Mouse (Mus musculus) neural tube, embryonic 12.5 days (tissue): ENCODE measurements around the gene Kctd20. TPM values are rescaled to one million over a fixed set of nuclear protein-coding genes. Genes with fewer than 3 reads are reported as not detected.

ENCODE experiments used
- ATAC-seq: fragments of 200-750 bp; cut with Nextera tagmentation; 2 replicates; pipeline ENCODE4 v1.8.0; 2017; ENCODE audit warnings: low read depth, mild to moderate bottlenecking, moderate TSS enrichment, moderate library complexity; ENCODE audit not compliant: low FRiP score
- H3K27ac ChIP-seq: fragments of 300-500 bp; sonication (generic); 2 replicates; pipeline ENCODE4 v1.5.1; 2016
- H3K27me3 ChIP-seq: fragments of 300-500 bp; sonication (generic); replicated peaks from 2 replicates; pipeline ENCODE4 v1.6.1; 2016; ENCODE audit warnings: mild to moderate bottlenecking
- H3K36me3 ChIP-seq: fragments of 300-500 bp; sonication (generic); 2 replicates; pipeline ENCODE4 v1.6.1; 2016; ENCODE audit warnings: mild to moderate bottlenecking
- H3K4me1 ChIP-seq: fragments of 300-500 bp; sonication (generic); 2 replicates; pipeline ENCODE4 v1.6.1; 2016
- H3K4me2 ChIP-seq: fragments of 300-500 bp; sonication (generic); replicated peaks from 2 replicates; pipeline ENCODE4 v1.6.1; 2016; ENCODE audit warnings: mild to moderate bottlenecking
- H3K4me3 ChIP-seq: fragments of 300-500 bp; sonication (generic); 2 replicates; pipeline ENCODE4 v1.5.1; 2016
- H3K9ac ChIP-seq: fragments of 300-500 bp; sonication (generic); 2 replicates; pipeline ENCODE4 v1.6.1; 2016; ENCODE audit warnings: mild to moderate bottlenecking
- H3K9me3 ChIP-seq: fragments of 300-500 bp; sonication (generic); 2 replicates; pipeline ENCODE4 v1.6.1; 2016; ENCODE audit warnings: mild to moderate bottlenecking
- WGBS: fragments of 180-500 bp; shearing (Covaris S2); methylation state at CpG from one replicate; pipeline ENCODE4 v1.1.7; 2016; 5-methylcytosine and 5-hydroxymethylcytosine counted together
- polyA plus RNA-seq: library from polyadenylated mRNA; unstranded; fragments of >200 nt; fragmentation: Nextera tagmentation; extraction: Ambion mirVana; gene quantifications from 2 replicates; pipeline ENCODE4 v1.2.1, GENCODE M21; 2016

Kctd20 gene
- polyA plus RNA-seq, 1 experiment from 2014 or later: 115 TPM

DNA sequence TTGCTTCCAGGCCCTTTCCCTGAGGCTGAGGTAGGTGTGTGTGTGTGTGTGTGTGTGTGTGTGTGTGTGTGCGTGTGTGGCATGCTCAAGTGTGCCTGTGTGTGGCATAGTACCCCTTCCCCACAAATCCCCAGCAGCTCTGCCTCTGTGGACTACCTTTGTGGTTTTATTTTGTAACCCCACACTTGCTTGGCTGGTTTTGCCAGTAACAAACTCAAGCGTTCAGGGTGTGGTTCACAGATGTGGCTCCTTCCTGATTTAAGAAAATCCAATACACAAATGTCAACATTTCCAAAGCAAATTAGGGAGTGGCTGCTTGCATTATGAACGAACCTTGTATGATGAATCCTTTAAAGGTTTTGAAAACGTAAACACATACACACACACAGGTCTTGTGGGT, 65.0 kb downstream of the Kctd20 start:
- H3K9ac ChIP-seq: no peak overlapping the region
- H3K9me3 ChIP-seq: no peaks in the 10 kb centered on the region
- H3K4me1 ChIP-seq: no peaks in the 10 kb centered on the region
- no peak overlapping the region for H3K4me2 ChIP-seq
- H3K4me3 ChIP-seq: no peak overlapping the region
- no peaks in the 10 kb centered on the region for H3K36me3 ChIP-seq
- ATAC-seq: no peak
- H3K27me3 ChIP-seq: no peaks in the 10 kb centered on the region
- H3K27ac ChIP-seq: no peak overlapping the region
- WGBS: 90% methylated on average over 4 of the region's 4 CpGs

DNA sequence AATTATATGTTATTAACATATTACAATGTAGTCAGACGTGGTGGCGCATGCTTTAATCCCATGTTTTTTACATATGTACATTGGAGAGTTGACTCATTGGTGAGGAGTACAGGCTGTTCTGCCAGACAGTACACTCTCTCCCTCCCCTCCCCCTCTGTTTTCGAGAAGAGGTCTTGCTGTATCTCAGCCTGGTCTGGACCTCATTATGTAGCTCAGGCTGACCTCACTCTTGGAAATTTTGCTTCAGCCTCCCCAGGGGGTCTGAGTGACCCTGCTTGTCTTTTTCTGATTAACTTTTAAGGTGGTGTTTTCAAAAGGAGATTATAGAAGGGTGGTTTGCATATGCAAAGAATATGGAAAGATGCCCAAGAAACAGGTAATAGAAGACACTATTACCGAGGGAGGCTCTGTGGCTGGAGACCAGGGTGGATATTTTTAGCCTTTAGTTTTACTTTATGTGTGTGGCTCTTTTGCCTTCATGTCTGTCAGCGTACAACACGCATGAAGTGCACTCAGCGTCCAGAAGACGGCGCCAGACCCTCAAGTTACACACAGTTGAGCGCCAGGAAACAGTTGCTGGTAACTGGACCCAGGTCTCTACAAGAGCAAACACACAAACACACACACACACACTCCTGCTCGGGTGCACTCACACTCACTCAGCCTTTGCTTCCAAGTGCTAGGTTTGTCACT, 66.7 kb downstream of the Kctd20 start:
- Histone ChIP-seq H3K9ac (no peak overlapping the region), H3K9me3 (no peaks in the 10 kb centered on the region), H3K27ac (no peak overlapping the region), H3K4me3 (no peak overlapping the region), H3K27me3 (no peaks in the 10 kb centered on the region), H3K4me2 (no peak overlapping the region), H3K4me1 (no peaks in the 10 kb centered on the region), H3K36me3 (no peaks in the 10 kb centered on the region)
- ATAC-seq: no peak
- WGBS: 52% methylated on average over 11 of the region's 11 CpGs

Other genes with a start within 250 kb of the Kctd20 start
- 2.6 and 3.3 TPM in 2 replicates for gene AC170998.1, start 225.9 kb upstream of the Kctd20 start, polyA plus RNA-seq
- gene Mapk13, start 182.7 kb upstream of the Kctd20 start, polyA plus RNA-seq: 1.5 and 1.9 TPM in 2 replicates
- gene Brpf3, start 150.9 kb upstream of the Kctd20 start, polyA plus RNA-seq: 10.9 and 12.1 TPM in 2 replicates
- gene Pnpla1, start 93.5 kb upstream of the Kctd20 start, polyA plus RNA-seq: not detected in 2 replicates
- 0.09 and 0.38 TPM in 2 replicates for gene 4930539E08Rik, start 36.6 kb upstream of the Kctd20 start, polyA plus RNA-seq
- not detected in 2 replicates for gene Pxt1, start 8.1 kb upstream of the Kctd20 start, polyA plus RNA-seq
- 148 and 157 TPM in 2 replicates for gene Stk38, start 56.0 kb downstream of the Kctd20 start, polyA plus RNA-seq
- gene Srsf3, start 80.7 kb downstream of the Kctd20 start, polyA plus RNA-seq: 642 and 679 TPM in 2 replicates
- gene Cdkn1a, start 139.0 kb downstream of the Kctd20 start, polyA plus RNA-seq: 34.8 and 41.6 TPM in 2 replicates
- 0.30 and 0.42 TPM in 2 replicates for gene Rab44, start 162.2 kb downstream of the Kctd20 start, polyA plus RNA-seq